Mouse (Mus musculus): ENCODE results near the gene Creb5.

Gene Creb5

DNA sequence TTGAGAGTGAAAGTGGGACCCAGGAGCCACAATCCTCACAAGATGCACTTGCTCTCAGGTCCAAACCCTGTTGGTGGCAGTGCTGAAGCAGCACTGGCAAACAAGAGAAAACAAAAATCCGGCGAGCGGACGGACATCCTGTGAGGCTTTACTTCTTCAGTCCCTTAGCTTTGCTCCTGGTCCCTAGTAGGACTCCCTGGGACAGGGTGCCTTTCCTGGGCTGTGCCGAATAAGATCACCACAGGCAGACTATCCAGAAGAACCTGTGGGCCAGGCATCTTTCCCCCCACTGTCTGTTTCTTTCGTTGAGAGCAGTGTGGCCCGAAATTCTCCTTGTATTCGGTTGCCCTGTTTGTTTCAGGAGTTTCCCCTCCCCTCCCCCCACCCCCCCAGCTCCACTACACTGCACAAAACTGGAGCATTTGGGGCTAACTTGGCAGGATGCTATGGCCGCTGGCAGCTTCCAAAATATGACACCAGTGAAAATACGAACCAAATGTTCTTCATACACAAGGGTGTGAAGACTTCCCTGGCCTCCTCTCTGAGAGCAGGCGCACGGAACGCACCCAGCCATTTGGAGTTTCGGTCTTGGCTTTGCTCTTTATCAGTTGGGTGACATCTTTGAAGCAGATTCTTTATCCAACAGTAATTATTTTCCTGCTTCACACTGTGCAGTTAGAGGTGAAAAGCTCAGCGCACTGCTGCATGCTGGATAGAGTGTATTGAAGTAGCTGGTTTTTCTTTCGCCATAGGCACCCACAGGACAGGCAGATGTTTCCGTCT lies 32.7 kb downstream of the Creb5 start:
- CTCF ChIA-PET, result no interaction called here

DNA sequence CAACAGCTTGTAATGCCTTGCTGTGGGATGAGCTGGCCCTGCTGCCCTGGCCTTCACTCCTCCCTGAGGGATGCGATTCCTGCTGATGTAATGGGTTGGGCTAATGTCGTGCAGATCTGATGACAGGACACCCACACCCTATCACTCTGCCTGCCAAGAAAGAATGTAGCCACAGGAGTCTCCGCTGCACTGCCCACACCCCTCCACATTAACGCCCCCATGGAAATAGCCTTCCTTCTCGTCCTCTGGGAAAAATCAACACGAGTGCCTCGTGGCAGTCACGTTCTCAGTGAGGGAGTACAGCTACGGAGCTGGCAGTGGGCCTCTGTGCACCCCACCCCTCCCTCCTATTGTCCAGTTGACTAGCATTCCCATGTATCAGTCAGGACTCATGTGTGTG lies 50.3 kb downstream of the Creb5 start:
- CTCF ChIA-PET, result no interaction called here

DNA sequence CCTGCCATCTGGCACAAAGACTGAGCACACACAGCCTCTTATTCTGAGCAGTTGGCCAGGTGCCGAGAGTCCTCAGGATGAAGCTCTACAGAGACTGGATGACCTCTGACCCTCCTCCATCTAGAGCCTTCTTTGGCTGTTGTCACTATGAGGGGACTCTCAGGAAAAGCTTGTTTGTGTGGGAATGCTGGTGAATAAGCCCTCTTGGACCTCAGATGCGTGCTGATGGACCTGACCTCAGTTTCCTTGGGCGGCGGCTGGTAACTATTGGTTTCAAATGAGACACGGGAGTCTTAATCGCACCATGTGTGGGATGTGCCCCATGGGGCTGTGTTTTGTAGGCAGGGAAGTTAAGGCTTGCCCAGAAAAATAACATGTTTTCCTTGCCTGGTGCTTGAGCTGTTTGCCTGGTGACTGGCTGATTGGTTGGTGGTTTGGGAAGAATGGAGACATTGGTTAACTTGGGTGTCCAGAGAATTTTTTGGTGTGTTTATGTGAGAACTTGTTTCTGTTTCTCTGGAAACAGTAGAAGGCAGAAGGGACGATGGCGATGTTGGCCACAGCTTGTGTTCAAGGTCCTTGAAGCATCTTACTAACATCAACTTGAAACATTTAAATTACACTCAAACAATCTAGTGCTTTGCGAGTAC lies 65.4 kb downstream of the Creb5 start:
- CTCF ChIA-PET, result no interaction called here

DNA sequence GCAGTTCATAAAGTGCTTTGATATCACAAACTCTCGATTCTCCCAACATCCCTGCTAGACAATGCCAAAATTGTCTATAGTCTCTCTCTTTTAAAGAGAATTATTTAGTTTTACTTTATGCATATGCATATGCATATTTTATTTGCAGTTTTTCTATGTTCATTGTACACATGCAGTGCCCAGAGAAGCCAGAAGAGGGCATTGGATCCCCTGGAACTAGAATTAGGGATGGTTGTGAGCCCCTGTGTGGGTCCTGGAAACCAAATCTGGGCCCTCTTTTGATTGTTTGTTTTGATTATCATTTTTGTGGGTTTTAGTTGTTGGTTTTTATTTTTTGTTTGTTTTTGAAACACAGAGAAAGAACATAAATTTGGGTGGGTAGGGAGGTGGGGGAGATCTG lies 69.3 kb downstream of the Creb5 start:
- CTCF ChIA-PET, result no interaction called here

DNA sequence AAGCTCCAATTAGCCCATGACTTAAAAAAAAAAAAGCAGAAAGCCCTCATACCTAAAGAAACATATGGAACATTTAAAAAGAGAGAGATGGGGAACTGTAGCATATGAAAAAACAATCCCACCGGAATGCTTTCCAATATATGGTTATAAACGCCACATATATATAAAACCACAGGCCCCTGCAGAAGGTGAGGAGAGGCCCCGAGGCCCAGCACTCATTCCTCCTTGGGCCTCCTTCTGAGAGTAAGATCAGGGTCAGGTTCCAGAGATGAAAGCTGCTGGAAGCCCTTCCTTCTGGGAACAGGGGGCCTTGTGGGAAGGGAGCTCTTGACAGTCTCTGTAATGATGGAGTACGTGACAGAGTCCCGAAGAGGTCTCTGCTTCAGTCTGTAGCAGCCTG lies 76.5 kb downstream of the Creb5 start:
- CTCF ChIA-PET, result no interaction called here

DNA sequence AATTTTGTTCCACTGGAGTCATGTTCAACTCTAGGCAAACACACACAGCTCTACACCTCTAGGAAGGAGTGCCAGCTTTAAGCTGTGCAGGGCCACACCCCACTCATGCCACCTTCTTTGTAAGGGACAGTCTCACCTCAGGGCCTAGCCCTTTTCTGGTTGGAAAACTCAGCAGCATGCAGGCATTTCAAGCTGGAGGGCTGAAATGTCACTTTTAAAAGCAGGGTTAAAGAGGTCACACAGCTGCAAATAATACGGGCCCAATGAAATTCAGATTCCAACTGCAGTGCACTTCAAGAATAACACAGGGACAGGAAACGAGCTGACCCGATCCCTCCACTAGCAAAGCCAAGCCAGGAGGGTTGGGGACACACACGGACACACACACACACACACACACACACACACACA lies 76.9 kb downstream of the Creb5 start:
- CTCF ChIA-PET, result no interaction called here

DNA sequence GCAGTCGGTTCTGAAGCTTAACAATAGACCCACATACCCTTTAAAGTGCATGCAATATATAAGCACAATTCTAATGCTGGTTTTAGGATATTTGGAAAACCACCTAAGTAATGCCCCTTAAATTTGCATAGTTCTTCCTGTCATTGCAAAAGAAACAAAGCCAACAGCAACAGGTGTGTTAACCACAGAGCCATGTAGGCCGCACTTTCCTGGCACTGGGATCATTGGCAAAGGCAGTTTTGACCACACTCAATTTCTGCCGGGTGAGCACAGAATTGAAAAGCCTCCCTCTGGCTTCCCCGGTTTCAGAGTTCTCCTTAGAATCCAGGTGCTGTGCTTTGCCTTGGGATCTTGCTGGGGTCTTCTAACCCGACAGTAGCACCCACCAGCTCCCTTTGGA lies 82.1 kb downstream of the Creb5 start:
- CTCF ChIA-PET, result no interaction called here

DNA sequence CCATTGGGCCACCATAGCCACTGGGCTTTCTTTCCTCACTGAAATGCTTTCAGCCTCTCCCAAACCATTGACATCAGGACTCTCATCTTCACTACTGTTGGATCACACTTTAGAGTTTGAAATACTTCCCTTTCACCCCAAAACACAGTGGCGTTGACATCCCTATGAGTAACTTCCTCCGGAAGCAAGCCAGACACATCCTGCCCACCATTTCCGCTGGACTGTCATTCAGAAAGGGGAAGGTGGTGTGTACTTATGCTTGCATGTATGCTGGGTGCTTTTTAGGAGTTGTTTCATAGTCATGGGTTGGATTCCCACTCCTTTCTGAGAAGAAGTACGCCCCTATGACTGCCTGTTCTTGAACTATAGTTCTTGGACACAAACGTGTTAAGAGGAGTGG lies 82.9 kb downstream of the Creb5 start:
- CTCF ChIA-PET, result no interaction called here

DNA sequence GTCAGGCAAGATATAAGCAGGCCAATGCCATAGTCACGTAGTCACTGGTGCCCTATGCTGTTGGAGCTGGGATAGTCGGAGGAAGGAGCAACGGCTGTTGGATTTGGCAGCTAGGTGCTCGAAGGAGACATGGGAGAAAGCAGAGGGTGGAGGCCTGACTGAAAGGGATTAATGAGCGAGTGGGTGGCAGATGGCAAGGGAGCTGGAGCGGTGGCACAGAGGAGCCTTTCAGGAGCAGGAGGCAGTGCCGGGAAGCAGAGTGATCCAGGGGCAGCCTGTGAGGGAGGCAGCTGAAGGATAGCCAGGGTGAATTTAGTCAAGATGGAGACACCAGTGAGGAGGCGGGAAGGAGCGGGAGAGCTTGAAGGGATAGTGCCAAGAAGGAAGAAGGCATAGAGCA lies 84.9 kb downstream of the Creb5 start:
- CTCF ChIA-PET, result no interaction called here

DNA sequence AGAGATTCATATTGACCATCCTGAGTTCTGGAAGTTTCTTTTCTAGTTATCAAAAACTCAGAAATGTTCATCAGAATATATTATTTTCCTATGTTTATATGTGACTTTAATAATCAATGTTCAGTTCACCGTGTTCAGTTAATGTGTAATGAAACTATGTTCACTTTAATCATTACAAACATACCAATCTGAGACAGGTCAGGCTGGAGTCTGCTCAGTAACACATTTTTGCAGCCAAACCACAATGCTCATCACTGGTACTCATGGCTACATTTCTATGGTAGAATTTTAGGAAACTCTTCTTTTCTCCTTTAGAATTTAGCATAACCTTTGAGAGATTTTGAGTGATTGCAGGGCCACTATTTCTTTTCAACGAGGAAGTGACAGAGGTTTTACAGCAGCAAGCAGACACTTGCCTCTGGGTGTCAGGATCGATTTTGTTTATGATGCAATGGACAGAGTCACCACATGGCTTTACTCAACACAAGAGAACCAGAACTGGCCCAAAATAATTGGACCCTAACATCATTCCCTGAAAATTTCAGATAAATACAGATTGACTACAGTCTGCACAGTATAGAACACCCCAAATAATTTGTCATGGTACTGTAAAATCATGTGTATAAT lies 87.4 kb downstream of the Creb5 start:
- CTCF ChIA-PET, result no interaction called here

DNA sequence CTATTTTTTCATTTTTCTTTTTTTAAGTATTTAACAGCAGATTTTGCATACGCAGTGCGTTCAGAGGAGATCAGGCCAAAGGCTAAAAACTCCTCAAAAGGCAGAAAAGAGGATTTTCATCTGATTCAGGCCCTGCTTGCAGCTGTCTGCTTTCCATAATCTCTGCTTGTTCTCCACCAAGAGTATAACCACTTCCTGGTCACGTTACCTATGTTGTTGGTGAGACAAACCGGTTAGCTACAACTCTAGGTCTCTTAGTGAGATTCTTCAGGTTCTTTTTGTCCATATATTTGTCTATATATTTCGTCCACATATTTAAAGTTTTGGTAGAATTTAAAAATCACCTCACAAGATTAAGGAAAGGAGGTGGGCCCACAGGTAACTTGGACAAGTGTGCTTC lies 102.2 kb downstream of the Creb5 start:
- CTCF ChIA-PET, result no interaction called here

DNA sequence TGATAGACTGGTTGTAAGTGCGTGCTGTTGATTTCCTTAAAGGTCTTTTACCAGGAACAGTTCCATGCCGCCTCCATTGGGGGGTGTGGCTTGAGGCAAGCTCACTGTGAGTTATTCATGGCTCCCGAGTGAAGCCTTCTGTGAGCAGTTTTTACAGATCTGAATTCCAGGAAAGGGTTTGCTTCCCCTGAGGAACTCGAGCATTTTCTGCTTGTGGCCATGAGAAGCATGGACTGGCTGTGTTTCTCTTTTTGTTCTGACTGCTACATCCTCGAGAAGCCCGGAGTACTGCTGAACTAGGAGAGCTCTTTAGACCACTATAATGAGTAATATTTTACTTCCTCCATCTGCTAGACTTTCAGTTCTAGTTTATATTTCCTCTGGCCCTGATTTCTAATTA lies 103.3 kb downstream of the Creb5 start:
- CTCF ChIA-PET, result no interaction called here

DNA sequence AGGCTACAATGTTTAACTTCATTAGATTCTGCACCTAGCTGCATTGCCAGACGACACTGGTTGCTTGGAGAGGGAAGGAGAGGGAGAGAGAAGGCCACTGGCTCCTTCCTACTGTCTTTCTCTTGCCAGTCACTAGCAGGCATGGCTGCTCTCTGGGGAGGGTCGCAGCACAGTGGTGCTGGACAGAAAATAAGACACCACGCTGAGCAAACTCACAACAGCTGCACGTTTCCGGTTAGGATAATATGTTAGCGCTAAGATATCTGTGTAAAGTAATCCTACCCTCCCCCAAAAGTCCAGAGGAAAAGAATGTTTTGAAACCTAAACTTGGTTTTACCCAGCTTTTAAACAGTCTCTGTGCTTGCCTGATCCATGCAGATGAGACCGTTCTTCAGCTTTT lies 107.0 kb downstream of the Creb5 start:
- CTCF ChIA-PET, result no interaction called here

DNA sequence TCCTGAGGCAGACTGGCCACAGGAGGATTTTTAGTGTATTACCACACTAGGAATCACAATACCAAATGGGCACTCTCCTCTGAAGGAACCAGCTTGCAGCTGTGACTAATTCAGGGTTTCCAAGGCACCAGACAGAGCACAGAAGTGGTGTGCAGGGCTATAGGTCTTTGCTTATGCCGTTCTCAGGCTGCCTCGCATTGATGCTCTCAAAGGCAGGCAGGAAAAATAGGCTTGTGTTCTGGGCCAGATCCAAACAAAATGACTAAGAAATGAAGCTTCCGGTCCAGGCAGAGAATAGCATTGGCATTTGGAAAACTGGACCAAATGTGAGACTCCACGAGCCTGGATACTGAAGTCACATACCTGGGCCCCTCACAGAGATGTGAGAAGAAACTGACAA lies 108.1 kb downstream of the Creb5 start:
- CTCF ChIA-PET, result no interaction called here

DNA sequence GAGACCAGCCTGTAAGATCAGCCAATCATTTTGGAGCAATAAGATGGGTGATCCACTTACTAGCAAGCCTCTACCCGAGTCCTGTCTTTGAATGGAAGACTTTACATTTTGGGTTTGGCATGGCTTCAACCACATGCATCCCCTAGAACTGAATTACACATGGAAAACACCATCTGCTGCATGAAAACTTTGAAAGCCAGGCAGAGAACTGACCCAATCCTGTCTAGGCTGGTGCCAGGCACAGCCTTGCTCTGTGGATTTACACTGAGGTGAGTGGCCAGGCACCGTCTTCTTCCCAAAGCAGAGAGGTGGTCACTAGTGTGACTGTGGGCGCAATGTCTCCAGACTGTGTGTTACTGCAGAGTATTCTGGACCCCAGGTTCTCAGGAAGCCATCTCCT lies 109.4 kb downstream of the Creb5 start:
- CTCF ChIA-PET, result no interaction called here

DNA sequence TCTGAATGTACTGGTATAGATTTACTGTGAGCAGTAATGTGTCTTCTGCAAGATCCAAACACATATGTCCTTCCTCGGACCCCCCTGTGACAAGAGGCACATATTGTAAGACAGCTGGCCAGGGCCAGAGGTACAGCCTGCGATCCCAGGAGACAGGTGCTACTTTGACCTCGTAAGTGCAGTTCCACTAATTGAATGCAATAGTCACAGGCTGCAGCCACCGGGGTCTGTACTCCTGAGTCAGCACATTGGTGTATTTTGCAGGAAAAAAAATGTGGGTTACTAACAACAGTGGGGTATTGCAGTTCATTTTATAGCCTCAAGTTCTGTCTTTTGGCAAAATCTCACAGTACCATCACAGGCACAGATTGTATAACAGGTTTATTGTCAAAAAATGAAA lies 110.7 kb downstream of the Creb5 start:
- CTCF ChIA-PET, result no interaction called here

DNA sequence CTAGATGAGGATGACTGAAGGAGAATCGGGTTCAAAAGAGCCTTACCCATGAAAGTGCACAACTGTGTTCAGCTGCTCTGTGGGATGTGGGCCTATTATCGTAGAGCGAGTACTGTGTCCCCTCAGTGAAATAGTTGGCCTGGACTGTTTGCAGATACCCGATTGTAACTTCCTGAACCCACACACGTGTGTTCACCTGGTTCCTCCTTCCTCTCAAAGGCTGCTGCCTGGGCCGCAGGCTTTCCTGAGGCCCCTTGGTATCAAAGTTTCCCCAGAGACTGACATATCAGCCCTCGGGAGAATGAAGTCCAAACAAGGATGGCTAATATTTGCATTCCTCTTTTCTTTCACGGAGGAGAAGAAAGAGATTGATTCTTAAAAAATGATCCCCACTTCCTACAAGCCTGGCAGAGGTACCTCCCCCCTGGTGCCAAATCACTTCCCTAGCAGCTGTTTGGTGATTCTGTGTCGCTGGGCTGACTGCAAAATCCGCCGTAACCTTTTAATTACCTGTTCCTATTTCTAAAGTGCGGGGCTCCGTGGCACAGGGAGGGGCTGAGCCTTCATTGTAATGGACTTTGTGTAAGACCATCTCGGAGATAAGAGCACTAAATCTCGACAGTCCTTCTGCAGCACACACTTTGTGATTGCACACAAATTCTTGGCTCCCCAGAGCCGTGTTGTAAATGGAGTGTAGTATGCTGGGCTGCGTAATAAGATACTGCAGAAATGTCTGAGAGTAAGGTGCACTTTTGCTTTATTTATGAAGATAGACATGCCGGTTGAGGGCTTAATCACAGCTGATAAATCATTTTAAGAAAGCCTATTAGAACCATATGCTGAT lies 111.4 kb downstream of the Creb5 start:
- CTCF ChIA-PET, result no interaction called here

DNA sequence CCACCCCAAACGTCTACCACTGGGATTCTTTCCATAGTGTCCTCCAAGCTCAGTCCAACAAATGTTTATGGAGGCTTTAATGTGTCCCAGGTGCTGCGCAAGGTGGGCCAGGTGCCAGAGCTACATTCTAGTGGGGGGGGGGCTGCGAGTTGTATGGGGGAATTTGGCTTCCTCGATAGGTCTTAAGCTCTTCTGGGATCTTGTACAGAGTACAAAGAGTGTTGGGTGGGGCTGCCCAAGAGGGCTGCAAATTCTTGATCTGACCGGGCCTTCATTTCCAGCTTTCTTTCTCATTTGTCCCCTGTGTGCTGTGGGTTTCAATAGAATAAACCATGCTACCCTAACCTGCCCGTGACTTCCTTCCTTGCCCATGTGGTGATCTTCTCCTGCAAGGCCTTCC lies 114.3 kb downstream of the Creb5 start:
- CTCF ChIA-PET, result interaction anchor here (0.6 kb wide), 1 partner anchor 1414 kb away, joined by 6 read pairs; no protein-coding TSS in a partner anchor

DNA sequence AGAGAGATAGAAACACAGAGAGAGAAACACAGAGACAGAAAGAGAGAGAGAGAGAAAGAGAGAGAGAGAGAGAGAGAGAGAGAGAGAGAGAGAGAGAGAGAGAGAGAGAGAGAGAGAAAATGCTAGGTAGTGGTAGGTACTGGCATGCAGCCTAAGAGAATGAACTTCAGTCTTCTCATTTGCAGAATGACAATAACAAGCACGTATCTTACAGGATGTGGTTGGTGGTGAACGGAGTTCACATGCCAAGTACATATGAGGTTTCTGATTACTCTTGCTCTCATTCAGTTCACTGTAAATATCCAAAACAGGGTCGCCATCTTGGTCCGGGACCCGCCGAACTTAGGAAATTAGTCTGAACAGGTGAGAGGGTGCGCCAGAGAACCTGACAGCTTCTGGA lies 115.5 kb downstream of the Creb5 start:
- CTCF ChIA-PET, result interaction anchor here (0.5 kb wide), 1 partner anchor 113 kb away, joined by 5 read pairs; no protein-coding TSS in a partner anchor

DNA sequence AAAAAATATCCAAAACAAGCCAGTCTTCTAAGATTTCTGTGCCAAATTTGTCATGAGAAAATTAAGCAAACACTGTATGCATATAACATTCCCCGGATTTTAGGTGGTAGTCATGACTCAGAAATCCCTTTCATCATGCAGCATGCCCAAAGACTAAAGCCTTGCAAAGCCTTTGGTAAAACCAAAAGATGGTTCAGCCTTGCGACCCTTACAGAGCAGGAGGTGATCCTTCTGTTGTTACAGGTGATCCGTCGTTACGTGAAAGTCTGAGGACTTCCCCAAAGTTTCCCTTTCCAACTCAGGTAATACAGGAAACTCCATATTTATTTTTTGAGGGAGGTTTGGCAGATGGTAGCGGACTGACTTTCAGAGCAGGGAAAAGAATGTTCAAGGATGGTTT lies 122.1 kb downstream of the Creb5 start:
- CTCF ChIA-PET, result no interaction called here

DNA sequence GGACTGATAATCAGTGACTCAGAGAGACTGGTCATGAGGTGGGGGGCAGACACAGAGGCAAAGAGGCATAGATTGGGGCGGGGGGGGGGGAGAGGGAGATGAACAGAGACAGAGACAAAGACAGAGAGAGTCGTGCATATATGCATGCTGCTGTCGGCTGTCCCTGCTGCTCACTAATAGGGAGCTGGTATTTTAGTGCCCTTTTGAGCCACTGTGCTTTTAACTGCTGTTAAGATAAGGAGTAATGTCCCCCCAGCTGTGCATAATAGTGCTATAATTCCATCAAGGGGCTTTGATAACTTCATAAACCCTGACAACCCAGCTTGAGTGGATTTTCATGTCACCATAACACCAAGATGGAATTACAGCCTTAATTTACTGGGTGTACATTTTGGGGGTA lies 134.3 kb downstream of the Creb5 start:
- CTCF ChIA-PET, result no interaction called here

DNA sequence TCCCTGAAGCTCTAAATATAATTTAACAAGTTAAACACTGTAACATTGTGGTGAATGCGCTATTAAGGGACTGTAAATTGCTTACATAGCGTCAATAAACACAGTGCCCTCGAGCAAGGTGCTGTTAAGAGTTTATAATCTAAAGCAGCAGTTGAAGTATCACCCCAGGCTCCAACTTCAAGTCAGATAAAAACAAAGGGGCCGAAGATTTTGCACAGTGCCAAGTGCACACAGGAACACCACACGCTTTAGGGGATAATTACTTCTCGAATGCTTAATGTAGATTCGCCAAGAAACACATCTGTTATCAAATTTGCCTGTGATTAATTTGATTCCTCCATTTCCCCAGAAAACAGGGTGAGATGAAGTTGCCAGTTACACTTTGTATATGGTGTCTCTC lies 142.3 kb downstream of the Creb5 start:
- CTCF ChIA-PET, result no interaction called here

DNA sequence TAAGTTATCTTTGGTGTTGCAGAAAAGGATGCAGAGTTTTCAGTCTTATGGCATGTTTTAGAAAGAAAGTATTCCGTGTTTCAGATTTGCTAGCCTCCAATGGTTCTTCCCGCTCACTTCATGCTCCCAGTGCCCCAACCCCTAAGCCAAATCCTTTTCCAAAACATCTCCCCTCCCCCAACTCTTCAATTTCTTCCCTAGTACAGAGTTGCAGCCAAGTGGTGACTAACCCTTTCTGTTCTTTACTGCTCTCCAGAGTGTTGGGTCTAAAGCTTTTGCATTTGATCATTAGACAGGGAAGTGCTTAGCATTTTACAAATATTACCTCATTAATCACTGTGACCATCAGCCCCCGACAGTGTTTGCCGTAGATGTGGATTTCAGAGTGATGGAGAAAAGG lies 142.8 kb downstream of the Creb5 start:
- CTCF ChIA-PET, result no interaction called here
